Mouse (Mus musculus) layer of hippocampus, adult 18-20 months (tissue): ENCODE measurements at regions not wholly inside any gene's neighbourhood (a gene's known extent, or its start where the extent isn't known, plus 50 kb on each side); places are given as distances from the start of the nearest gene placed in this dataset.
A peak's percentile ranks its signal among the peaks of the same experiment; 100 is the strongest.

ENCODE experiments used
- DNase-seq, 2 experiments: peaks; one replicate each; pipeline ENCODE4 v3.0.0; 2022; ENCODE audit warnings: low spot score in 2 of 2

DNA sequence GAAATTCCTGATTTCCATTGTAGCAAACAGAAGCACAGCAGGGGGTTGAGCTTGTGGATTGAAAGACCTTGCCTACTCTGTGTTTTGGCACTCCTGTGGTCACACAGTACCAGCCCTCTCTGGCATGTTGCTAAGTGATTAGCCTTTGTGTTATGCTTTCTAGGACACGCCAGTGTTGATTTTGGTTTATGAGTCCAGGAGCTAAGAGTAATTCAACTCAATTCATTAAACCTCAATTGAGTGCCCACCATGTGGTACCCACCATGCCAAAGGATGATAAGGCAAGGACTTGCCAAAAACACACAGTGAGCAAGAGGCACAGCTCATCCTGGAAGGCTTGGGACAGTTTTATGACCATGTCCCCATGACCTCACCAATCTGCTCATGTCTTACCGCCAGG is 221.1 kb upstream of the Sox14 start:
- no peak for DNase-seq

DNA sequence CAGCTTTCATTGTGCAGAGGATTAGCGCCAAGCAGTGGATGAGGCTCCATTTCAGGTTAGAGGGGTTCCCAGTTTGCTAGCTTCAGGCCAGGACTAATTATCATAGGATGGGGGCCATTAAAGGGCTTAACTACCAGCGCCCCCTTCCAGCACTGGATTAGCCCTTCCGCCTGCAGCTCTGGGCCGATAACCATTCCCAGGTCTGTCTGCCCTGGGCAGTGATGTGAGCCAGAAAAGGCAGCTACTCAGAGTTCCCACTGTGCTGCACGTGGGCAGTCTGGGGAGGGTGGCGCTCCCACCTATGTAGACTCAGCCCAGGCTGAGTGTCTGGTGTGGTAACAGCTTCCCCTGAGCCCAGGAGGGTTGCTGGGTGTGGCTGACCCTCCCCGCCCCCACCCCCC is 219.6 kb upstream of the Sox14 start:
- no peak for DNase-seq

DNA sequence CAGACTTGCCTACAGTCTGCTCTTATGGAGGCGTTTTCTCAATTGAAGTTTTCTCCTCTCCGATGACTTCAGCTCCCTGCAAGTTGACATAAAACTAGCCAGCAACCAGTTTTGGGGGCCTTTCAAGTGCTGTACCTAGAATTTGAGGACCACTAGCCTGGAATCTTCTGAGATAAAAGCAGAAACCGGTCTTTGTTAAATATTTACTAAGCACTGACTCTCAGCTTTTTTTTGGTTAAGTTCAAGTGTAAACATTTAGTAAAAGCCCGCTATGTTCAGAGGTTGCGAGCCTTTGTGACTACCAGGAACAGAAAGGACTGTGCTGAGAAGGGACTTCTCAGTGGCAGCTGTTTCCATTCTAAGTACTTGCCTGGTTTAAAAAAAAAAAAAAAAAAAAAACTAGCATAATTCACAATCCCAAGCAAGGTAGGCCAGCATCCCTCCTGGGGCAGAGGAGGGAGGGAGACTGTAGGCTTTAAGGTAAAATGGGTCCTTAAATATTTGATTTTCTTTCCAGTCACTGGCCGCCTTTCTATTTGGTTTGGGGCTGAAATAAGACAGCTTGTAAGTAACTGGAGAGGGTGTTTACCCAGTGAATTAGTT is 219.1 kb upstream of the Sox14 start:
- no peak for DNase-seq

DNA sequence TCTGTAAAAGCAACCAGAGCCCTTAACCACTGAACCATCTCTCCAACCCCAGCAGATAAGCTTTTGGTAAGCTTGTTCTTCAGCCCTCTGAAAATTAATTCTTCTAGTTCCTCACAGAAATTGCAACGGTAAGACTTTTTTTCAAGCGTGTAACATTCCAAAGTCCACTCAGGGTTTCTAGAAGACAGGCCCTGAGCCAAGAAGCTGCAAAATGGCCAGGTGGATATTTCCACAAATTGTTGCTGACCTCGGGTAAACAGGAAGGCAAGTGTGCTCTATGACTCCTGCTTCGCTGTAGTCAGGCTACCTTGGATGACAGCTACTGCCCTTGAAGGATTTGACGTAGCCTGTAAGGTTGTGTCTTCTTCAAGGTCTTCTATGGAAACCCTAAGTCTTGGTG is 195.2 kb upstream of the Sox14 start:
- no peak for DNase-seq

DNA sequence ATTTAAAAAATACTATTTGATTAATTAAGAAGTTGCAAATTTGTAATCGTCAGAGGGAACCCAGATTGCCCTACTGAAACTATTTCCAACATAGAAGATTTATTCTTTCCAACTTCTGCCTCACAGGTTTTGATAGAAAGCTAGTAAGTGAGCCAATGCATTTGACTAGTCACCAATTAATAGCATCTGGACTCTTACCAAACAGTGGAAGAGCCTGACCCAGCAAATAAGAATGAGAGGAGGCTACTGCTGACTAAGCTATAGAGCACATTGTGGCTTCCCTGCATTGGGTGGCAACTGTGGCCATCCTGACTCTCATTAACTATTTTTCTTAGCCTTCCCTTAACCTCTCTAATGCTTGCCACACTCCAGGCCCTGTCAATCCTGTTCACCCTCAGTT is 182.6 kb upstream of the Sox14 start:
- no peak for DNase-seq

DNA sequence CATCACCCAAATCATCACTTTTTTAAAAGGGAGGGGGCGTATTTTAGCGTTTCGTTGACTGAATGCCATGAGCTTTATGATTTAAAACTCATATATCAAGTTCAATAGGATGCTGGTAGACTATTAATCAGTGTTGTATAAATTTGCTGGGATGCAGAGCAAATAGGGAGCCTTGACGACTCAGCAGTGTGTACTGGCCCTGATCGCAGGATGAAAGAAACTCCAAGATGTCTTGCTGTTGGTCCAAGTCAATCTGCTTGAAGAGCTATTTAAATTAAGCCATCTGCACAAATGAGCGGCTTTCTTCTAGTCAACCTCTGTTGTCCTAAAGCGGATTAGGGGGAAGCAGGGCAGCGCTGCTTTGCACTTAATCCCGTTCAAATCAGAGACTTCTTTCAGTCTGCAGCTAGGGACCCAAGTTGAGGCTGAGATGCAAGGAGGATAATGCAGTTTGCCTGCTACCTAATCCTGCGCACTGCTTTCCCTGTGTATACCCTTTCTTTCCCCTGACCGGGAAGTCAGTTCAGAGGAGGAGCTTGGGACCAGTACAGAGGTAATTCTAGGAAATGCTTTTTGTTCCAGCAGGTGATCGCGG is 170.3 kb upstream of the Sox14 start:
- DNase-seq, result no peak

DNA sequence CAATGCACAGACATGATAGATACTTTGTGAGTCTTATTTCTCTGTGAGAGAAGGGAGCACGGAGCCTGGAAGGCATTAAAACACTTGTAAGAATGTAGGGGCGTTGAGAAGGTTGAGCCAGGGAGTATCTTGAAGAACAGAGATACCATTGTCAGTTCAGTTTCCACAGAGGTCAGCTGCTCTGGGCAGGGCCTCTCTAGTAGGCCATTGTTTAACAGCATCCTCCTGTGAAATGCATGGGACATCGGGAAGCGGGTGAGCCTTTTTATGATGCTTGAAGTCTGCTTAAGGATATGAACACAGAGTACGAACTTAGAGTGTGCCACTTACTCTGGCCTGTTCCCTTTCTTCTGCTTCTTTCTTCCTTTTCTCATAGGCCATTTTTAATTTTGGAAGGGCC is 169.7 kb upstream of the Sox14 start:
- no peak for DNase-seq

DNA sequence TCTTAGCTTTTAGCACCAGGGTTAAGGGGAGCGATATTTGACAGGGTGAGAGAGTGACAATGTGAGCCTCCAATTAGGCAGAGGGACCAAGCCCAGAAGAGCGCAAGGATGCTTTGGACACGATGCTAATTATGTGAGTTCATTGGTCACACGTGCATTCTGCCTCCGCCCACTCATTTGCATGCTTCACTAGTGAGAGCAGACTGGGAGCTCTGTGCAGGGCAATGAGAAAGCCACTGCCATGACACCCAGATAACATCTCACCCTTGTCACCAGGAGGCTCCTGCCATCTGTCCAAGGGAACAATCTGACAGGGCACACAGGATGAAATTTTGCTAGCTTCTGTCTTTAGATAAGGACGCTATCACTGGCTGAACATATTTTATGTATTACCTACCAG is 165.8 kb upstream of the Sox14 start:
- no peak for DNase-seq

DNA sequence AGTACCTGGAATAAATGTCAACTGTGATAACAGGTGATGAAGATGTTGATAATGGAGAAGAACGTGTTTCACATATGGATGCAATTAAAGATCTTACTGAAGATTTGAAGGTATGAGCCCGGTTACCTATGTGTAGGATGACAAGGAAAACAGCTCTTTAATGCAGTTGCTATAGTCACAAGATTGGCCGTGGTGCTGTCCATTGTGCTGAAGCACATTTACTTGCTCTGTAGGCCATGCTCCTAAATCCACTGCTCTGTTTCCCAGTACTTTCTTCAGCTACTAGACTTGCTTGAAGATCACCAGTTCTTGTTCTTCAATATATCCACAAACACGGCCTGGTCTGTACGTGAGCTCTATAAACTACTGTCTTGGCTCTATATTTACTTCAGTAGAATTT is 147.7 kb upstream of the Sox14 start:
- no peak for DNase-seq

DNA sequence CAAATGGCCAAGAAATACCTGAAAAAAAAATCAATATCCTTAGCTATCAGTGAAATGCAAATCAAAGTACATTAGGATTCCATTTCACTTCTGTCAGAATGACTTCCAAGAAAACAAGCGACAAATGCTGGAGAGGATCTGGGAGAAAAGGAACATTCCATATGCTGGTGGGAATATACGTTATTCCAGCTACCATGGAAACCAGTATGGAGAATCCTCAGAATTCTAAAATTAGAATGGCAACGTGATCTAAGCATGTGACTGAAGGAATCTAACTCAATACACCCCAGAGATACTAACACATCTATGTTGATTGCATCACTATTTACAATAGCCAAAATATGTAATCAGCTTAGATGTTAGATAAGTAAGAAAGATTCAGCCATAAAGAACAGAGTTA is 146.1 kb upstream of the Sox14 start:
- DNase-seq, result no peak

DNA sequence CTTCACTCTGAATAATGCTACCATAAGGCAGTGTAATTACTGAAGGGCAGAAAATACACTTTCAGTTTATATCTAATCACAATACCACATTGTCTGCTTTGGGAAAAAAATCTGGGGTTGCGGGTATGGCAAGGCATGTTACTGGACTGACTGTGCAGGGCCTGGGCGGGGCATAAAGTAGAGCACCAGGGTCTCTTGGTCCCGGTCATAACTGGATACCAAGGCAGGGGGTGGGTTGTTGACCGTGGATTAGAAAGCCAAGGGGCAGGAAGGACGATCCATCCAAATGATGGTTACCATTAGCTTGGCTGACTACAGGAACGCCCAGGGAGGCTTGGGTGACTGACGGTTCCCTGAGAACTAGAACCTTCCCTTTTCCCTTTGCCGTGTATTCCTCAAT is 119.2 kb upstream of the Sox14 start:
- no peak for DNase-seq

DNA sequence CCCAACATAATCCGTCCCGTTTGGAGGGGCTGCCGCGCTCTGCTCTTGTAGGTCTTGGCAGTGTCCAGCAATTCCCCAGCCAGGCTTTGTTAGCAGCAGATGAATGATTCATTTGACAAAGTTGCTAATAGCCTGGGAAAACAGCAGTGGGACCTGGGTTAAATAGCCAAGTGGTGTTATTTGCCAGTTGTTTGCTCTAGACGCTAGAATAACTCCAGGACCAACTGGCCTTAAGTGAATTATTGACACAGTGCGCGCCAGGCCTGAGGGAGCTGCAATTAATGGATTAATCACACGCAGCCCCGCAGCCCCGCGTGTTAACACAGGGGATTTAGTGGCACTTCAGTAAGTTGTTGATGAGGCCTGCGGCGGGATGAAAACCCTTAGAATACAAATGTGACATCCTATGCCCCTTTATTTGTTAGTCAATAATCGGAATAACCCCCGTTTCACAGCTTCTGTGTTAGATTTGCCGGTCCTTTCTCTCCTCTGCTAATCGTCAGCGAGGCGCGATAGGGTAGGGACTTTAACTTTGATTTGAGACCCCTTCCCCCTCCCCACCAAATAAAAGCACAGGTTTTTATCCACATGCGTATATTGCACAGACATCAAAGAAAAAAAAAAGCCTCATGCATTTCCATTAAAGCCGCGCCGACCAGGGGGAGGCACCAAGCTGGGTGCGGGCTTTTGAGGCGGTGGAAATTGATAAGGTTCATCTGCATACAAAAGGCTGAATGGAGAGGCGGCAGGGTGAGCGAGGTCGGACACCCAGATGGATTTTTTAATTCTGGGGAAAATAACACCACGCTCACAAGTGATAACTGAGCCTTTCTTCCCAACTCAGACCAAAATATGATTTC is 118.5 kb upstream of the Sox14 start:
- peak in 1 of 2 experiments; percentile 22 for DNase-seq

DNA sequence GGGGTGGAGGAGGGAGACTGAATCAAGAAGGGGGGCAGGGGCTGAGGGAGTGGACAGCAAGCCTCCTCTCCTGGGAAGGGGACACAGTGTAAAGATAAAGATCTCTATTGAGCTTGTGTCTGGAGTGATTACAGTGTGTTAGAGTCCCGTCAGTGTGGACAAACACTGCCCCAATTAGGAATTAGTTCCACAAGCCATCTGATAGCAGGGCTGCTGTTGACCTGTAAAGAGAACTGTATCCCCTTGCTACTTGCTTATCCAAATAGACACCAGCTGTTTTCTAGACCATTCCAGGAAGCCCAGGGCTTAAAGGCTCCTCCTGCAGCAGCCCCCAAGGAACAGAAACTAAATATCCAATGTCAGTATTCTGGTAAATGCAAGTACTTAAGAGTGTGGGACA is 111.4 kb upstream of the Sox14 start:
- no peak for DNase-seq

DNA sequence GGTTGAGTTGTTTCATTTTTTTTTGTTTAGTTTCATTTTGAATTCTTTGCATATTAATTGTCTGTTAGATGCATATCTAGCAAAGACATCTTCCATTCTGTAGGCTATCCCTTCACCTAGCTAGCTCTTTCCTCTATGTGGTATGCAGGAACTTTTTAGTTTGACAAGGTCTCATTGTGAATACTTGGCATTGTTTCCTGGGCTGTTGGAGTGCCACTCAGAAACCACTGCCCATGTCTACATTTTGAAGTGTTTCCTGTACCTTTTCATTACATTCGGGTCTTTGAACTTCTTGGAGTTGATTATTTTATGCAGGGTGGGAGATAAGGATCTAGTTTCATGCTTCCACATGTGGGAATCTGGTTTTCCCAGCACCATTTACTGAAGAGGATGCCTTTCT is 104.8 kb upstream of the Sox14 start:
- no peak for DNase-seq

DNA sequence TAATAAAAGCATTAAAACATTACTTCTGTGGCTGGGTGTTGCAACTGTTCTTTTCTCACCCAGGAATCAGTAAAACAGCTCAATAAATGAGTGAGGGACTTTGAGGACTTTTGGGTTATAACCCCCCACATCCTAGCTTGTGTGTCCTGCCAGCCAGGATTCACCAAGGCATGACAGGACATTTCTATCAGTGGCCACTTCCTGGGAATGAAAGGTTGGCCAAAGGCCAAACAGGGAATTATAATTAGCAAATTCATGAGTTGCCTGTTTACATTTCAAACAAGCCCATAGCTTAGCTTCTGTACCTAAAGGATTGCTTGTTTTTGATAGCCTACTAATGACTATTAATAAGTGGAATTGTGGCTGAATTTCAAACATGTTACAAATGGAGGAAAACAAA is 85.6 kb upstream of the Sox14 start:
- no peak for DNase-seq

DNA sequence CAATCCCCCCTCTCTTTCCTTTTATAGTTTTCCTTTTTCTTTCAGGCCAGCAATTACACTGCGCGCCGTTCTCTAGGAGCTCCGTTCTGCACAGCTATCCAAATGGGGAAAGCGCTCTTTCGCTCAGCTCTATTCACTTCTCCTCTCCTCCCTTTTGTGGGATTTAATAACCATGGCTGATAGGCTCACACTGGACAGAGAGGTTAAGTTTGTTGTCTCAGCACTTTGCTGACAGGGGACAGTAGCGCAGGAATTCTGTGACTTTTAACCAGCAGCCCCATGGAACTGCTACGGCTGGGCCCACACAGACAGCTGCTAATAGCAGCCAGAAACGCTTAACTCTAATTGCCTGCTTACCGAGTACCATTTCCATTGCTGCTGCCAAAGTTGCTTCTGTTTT is 78.8 kb upstream of the Sox14 start:
- peak in 1 of 2 experiments; percentile 1 for DNase-seq

DNA sequence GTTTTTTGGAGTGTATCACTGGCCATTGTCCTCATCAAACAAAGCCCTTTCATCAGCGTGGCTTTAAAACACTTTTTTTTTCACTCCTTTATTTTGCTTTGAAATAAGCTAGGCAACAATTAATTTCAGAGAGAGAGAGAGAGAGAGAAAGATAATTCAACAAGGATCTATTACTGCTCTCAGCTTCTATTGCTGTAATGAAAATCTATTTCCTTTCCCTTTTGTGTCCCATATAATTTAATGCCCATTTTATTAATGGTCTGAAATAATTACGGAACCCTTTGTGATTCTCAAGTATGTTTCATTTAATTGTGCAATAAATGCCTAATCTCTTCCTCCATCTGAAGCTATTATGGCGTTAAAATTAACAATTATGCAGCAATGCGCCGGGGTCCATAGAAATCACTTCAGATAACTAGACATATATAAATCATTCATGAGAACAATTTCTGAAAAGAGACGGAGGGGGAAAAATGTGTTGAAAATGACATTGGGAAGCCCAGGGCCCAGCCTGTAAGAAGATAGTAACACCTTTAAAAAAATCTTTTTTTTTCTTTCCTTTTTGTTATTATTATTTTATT is 78.2 kb upstream of the Sox14 start:
- no peak for DNase-seq
